Mouse (Mus musculus) forelimb bud, embryonic 11.5 days (tissue): ENCODE results near the gene Abca4.
"Not testable (repeated sequence)": the region's sequence is repeated elsewhere in the genome, so short reads cannot be mapped to it uniquely, and the experiment has no call there.

ENCODE experiments used
- DNase-seq: peaks from one replicate; pipeline ENCODE4 v3.0.0-alpha.2; 2012; ENCODE audit warnings: low read depth, low spot score

Gene Abca4

DNA sequence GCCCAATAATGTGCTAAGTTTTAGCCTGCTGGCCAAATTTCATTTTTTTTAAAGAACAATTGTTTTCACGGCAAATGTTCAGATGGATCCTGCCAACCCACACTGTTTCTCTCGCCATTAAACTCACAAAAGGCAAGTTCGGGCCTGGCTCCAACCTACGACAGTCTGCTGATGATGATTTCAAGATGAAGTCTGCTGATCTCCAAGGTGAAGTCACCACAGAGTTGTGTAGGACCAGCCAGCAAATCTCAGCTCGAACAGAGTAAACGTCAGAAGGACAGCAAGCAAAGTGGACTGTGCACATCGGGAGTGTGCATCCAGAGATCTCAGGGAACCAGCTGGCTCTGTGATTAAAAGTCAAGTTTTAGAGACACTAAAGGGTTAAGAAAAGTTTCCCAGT is 166.6 kb downstream of the Abca4 start:
- no peak for DNase-seq

DNA sequence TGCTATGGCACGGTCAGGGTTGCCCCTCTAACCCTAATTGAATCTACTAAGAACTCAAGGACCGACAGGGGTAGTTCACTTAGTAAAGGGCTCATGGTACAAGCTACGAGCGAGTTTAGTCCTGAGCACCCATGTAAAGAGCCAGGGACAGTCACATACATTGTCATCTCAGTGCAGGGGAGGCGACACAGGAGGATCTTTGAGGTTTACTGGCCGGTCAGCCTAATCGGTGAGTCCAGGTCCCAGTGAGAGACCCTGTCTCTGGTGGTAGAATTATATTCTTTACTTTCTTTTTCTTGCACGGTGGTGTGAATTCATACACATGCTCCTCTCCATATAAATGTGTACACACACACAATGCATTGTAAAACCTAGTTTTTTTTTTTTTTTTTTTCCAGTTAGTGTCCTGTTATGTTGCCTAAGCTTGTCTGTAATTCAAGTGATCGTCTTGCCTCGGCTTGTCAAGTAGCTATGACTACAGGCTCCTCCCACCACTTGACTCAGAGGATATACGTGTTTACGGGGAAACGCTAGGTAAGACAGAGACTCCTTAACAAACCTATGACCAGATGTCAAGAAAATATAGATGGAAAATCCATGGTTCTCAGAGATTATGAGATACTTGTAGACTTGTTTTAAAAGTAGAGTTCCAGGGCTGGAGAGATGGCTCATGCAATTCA is 167.3 kb downstream of the Abca4 start:
- DNase-seq: no peak

DNA sequence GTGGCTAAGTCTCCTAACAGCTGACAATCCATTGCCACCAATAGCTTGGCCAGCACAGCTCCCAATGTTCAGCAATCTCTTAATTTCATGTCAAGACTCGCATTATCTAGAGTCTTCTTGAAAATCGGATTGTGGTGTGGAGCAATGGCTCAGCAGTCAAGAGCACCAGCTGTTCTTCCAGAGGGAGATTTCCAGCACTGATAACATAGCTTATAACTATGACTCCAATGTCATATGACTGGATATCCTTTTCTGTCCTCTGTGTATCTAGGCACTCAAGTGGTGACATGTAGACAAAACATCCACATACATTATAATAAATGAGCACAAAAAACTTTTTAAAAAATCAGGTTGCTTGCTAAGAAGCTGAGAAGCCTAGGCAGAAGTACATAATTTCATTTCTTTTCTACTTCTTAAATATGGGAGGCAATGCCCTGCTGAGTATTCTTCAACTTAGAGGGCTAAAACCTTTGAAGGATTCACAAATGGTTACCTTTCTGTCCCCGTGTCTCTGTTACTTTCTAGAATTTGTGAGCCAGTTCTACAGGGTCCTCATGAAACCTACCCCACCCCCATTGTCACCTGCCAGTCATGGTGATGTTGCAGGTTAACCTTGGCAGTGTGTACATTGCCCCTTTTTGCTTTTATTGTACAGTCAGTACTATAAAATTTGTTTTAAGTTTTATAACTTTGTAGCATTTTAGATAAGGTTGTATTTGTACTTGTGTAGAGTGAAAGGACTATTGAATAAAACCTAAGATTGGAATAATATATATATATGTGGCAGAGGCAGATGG is 177.2 kb downstream of the Abca4 start:
- DNase-seq: no peak

DNA sequence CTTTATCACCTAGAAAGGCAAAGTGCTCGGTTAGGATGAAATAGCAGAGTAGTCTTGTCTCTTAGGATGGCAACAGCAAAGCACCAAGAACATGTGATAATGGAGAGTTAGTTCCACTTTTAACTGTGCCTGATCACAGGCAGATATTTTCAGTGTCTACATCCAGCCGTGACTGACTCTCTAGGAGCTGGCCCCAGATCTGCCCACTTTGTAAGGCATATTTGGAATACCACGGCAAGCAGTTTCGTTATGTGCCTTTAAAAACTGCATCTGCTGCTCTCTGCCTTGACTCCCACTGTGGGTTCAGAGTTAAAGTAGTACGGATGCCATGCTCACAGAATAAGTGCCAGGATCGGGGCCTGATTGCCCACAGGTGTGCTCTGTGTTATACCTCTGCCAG is 182.7 kb downstream of the Abca4 start:
- not testable (repeated sequence) for DNase-seq
